Mouse (Mus musculus): ENCODE measurements around the gene Gm20388. TPM values are rescaled to one million over a fixed set of nuclear protein-coding genes. Genes with fewer than 3 reads are reported as not detected.

Gene Gm20388
- polyA plus RNA-seq, 1 experiment from 2014 or later: 1.4 TPM

- Histone ChIP-seq H3K36me3 (ENCODE audit: control insufficient read depth, insufficient read depth) (peaks cover 4% of the 10 kb centered on the region; the same call in 1 of the 2 replicates), H3K4me3 (ENCODE audit: low read depth, low read length) (no peak overlapping the region), H3K9me3 (replicated peaks; ENCODE audit: control insufficient read depth, low read length) (peaks cover 2% of the 10 kb centered on the region), H3K4me1 (ENCODE audit: control insufficient read depth, low read depth, low read length) (peaks cover 15% of the 10 kb centered on the region), H3K27ac (ENCODE audit: low read length) (no peak overlapping the region), H3K4me2 (ENCODE audit: low read depth, low read length) (no peak overlapping the region), H3K9ac (ENCODE audit: low read depth, low read length) (no peak overlapping the region), H3K27me3 (ENCODE audit: control insufficient read depth, insufficient read depth, low read depth, low read length) (peaks cover 7% of the 10 kb centered on the region)
- WGBS (ENCODE audit: insufficient replicate concordance): 75% methylated on average over 9 of the region's 9 CpGs
- ATAC-seq (ENCODE audit: low read depth): no peak
Observed at GRCm38 (mm10) chr8:122436146-122436545, 2525.5 kb downstream of the Gm20388 start.

GRCm38 (mm10) chr8:122436586-122437125, 2526.0 kb downstream of the Gm20388 start:
- no peak overlapping the region for H3K9ac ChIP-seq (ENCODE audit: low read depth, low read length)
- peaks cover 2% of the 10 kb centered on the region for H3K9me3 ChIP-seq (replicated peaks; ENCODE audit: control insufficient read depth, low read length)
- H3K4me3 ChIP-seq (ENCODE audit: low read depth, low read length): no peak overlapping the region; the same call in 1 of the 2 replicates
- peaks cover 4% of the 10 kb centered on the region; the same call in 1 of the 2 replicates for H3K36me3 ChIP-seq (ENCODE audit: control insufficient read depth, insufficient read depth)
- no peak overlapping the region for H3K27ac ChIP-seq (ENCODE audit: low read length)
- H3K27me3 ChIP-seq (ENCODE audit: control insufficient read depth, insufficient read depth, low read depth, low read length): peaks cover 7% of the 10 kb centered on the region
- no peak for ATAC-seq (ENCODE audit: low read depth)
- peaks cover 13% of the 10 kb centered on the region for H3K4me1 ChIP-seq (ENCODE audit: control insufficient read depth, low read depth, low read length)
- WGBS (ENCODE audit: insufficient replicate concordance): 65% methylated on average over 20 of the region's 20 CpGs
- H3K4me2 ChIP-seq (ENCODE audit: low read depth, low read length): no peak overlapping the region

DNA sequence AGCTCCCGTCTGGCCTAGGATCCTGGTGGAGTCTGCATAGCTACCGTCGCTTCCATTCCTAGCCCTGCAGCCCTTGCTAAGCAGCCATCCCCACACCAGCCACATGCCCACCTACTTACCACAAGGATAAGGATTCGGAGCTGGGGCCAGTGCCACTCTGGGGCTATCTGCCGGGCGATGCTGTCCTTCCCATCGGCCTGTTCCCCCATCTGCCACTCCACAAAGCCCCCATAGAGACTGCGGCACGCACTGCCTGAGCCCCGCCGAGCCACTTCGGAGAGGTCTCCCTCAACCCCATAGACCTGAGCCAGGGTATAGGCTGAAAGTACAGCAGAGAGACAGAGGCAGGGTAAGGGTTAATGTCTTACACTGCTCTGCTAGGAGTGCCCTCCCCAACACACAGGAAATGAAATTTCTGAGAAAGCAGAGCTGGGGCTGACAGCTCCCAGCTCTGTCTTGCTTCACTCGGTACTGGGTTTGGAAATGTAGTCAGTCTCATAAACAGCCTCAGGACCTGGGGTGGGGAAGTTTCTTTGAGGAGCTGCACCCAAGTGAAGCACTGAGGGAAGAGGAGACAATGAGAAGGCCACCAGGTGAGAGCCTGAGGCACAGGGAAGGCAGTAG, 2527.2 kb downstream of the Gm20388 start:
- H3K4me3 ChIP-seq (ENCODE audit: low read depth, low read length): 0 out of 2 replicates have a peak overlapping the region, but pooled peaks have one; percentile 0
- ATAC-seq (ENCODE audit: low read depth): peak; percentile 30
- WGBS (ENCODE audit: insufficient replicate concordance): 70% methylated on average over 13 of the region's 13 CpGs
- peak overlapping the region; percentile 38; the same call in 1 of the 2 replicates for H3K27ac ChIP-seq (ENCODE audit: low read length)
- peaks cover 1% of the 10 kb centered on the region; the same call in 1 of the 2 replicates for H3K27me3 ChIP-seq (ENCODE audit: control insufficient read depth, insufficient read depth, low read depth, low read length)
- no peak overlapping the region for H3K9ac ChIP-seq (ENCODE audit: low read depth, low read length)
- H3K36me3 ChIP-seq (ENCODE audit: control insufficient read depth, insufficient read depth): peaks cover 4% of the 10 kb centered on the region; the same call in 1 of the 2 replicates
- H3K4me2 ChIP-seq (ENCODE audit: low read depth, low read length): no peak overlapping the region
- H3K4me1 ChIP-seq (ENCODE audit: control insufficient read depth, low read depth, low read length): peaks cover 12% of the 10 kb centered on the region
- peaks cover 2% of the 10 kb centered on the region for H3K9me3 ChIP-seq (replicated peaks; ENCODE audit: control insufficient read depth, low read length)

- ATAC-seq (ENCODE audit: low read depth): no peak
- no peak overlapping the region for H3K27ac ChIP-seq (ENCODE audit: low read length)
- no peak overlapping the region for H3K9ac ChIP-seq (ENCODE audit: low read depth, low read length)
- no peak overlapping the region for H3K4me2 ChIP-seq (ENCODE audit: low read depth, low read length)
- WGBS (ENCODE audit: insufficient replicate concordance): 90% methylated on average over 16 of the region's 16 CpGs
- H3K9me3 ChIP-seq (replicated peaks; ENCODE audit: control insufficient read depth, low read length): peaks cover 2% of the 10 kb centered on the region
- peaks cover 4% of the 10 kb centered on the region; the same call in 1 of the 2 replicates for H3K36me3 ChIP-seq (ENCODE audit: control insufficient read depth, insufficient read depth)
- no peak overlapping the region for H3K4me3 ChIP-seq (ENCODE audit: low read depth, low read length)
- peaks cover 12% of the 10 kb centered on the region for H3K4me1 ChIP-seq (ENCODE audit: control insufficient read depth, low read depth, low read length)
- H3K27me3 ChIP-seq (ENCODE audit: control insufficient read depth, insufficient read depth, low read depth, low read length): no peaks in the 10 kb centered on the region
Observed at GRCm38 (mm10) chr8:122439336-122439735, 2528.7 kb downstream of the Gm20388 start.

GRCm38 (mm10) chr8:122441326-122441725, 2530.7 kb downstream of the Gm20388 start:
- no peak for ATAC-seq (ENCODE audit: low read depth)
- Histone ChIP-seq H3K27me3 (ENCODE audit: control insufficient read depth, insufficient read depth, low read depth, low read length) (no peaks in the 10 kb centered on the region), H3K27ac (ENCODE audit: low read length) (no peak overlapping the region), H3K4me2 (ENCODE audit: low read depth, low read length) (no peak overlapping the region), H3K9ac (ENCODE audit: low read depth, low read length) (no peak overlapping the region), H3K9me3 (replicated peaks; ENCODE audit: control insufficient read depth, low read length) (no peaks in the 10 kb centered on the region), H3K4me1 (ENCODE audit: control insufficient read depth, low read depth, low read length) (peaks cover 29% of the 10 kb centered on the region), H3K36me3 (ENCODE audit: control insufficient read depth, insufficient read depth) (no peaks in the 10 kb centered on the region; the same call in 1 of the 2 replicates), H3K4me3 (ENCODE audit: low read depth, low read length) (no peak overlapping the region)
- WGBS (ENCODE audit: insufficient replicate concordance): 82% methylated on average over 1 of the region's 1 CpGs

DNA sequence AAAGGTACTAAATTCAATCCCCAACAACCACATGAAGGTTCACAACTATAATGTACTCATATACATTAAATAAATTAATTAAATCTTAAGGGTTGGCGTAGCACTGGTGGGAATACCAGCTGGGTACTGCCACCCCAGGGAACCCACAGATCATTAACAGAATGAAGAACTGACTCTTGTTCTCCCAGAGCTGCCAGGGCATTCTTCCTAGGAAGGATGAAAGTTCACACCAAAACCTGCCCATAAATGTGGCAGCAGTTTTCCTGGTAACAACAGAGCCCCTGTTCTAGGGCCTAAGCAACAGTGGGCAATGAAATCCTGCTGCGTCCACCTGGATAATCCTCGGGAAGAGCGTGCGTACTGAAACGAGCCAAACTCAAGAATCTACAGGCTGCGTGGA, 2531.7 kb downstream of the Gm20388 start:
- peaks cover 29% of the 10 kb centered on the region for H3K4me1 ChIP-seq (ENCODE audit: control insufficient read depth, low read depth, low read length)
- no peaks in the 10 kb centered on the region; the same call in 1 of the 2 replicates for H3K36me3 ChIP-seq (ENCODE audit: control insufficient read depth, insufficient read depth)
- H3K9ac ChIP-seq (ENCODE audit: low read depth, low read length): peak overlapping the region; percentile 71
- H3K27me3 ChIP-seq (ENCODE audit: control insufficient read depth, insufficient read depth, low read depth, low read length): no peaks in the 10 kb centered on the region
- no peaks in the 10 kb centered on the region for H3K9me3 ChIP-seq (replicated peaks; ENCODE audit: control insufficient read depth, low read length)
- H3K4me3 ChIP-seq (ENCODE audit: low read depth, low read length): peak overlapping the region; percentile 87
- no peak for ATAC-seq (ENCODE audit: low read depth)
- WGBS (ENCODE audit: insufficient replicate concordance): 49% methylated on average over 7 of the region's 7 CpGs
- H3K27ac ChIP-seq (ENCODE audit: low read length): no peak overlapping the region
- peak overlapping the region; percentile 99 for H3K4me2 ChIP-seq (ENCODE audit: low read depth, low read length)

DNA sequence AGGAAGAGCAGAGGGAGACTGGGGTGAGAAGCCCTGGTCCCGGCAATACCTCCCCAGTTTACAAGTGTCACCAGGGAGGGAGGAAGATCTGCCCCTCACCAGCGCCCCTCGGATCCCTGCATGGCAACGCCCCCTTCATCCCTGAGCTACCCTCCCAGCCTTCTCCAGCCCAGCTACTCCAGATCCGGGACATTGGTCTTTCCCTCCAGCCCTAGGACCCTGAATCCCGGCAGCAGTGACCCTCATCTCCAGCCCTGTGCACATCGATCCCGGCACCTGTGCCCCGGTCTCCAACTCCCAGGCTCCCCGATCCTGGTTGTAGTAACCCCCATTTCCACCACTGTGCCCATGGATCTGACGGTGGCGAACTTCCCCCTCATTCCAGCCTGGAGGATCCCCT, 2532.1 kb downstream of the Gm20388 start:
- Histone ChIP-seq H3K9me3 (replicated peaks; ENCODE audit: control insufficient read depth, low read length) (no peaks in the 10 kb centered on the region), H3K4me1 (ENCODE audit: control insufficient read depth, low read depth, low read length) (peaks cover 29% of the 10 kb centered on the region), H3K27ac (ENCODE audit: low read length) (peak overlapping the region; percentile 66), H3K27me3 (ENCODE audit: control insufficient read depth, insufficient read depth, low read depth, low read length) (no peaks in the 10 kb centered on the region), H3K36me3 (ENCODE audit: control insufficient read depth, insufficient read depth) (no peaks in the 10 kb centered on the region; the same call in 1 of the 2 replicates), H3K9ac (ENCODE audit: low read depth, low read length) (peak overlapping the region; percentile 71), H3K4me3 (ENCODE audit: low read depth, low read length) (peak overlapping the region; percentile 87), H3K4me2 (ENCODE audit: low read depth, low read length) (peak overlapping the region; percentile 99)
- under 1% methylated on average over 12 of the region's 12 CpGs for WGBS (ENCODE audit: insufficient replicate concordance)
- no peak for ATAC-seq (ENCODE audit: low read depth)

DNA sequence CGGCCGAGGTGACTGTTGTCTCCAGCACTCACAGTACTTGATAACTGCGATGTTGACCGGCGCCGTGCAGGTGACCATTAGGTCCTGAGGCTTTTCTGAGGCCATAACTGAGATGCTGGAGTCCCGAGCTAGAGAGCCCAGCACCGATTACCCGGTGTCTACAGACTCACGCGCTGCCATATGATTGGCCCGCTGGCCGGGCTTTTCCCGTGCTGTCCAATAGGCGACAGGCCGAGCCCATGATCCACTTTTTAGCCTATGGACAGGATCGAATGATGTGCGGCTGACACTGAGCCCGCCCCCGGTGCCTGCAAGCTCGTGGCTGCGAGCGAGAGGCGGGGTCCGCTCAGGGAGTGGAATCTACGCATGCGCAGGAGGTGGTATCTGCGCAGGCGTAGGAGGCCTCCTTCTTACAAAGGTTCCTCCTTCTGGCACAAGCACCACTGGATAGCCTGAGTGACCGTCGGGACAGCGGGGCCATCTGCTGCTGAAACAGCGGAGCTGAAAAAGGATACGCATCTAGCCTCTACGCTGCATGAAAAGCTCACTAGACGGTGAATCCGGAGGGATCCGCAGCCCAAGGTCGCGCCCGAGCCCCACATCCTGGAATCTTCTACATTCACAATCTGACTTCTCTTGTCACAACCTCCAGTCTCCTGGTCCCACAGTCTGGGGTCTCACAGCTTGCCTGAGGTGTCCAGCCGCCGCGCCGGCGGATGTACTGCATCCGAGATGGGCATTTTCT, 2532.8 kb downstream of the Gm20388 start, which contains the start of gene Mvd:
Mvd (minus strand) TSS at position 161 of the 745 bp plus-strand sequence.
- no peaks in the 10 kb centered on the region; the same call in 1 of the 2 replicates for H3K36me3 ChIP-seq (ENCODE audit: control insufficient read depth, insufficient read depth)
- peak within 1 kb of the TSS; percentile 99 for H3K4me2 ChIP-seq (ENCODE audit: low read depth, low read length)
- WGBS (ENCODE audit: insufficient replicate concordance): under 1% methylated on average over 47 of the region's 47 CpGs
- H3K27ac ChIP-seq (ENCODE audit: low read length): peak within 1 kb of the TSS; percentile 93
- peak within 1 kb of the TSS; percentile 89 for H3K9ac ChIP-seq (ENCODE audit: low read depth, low read length)
- H3K4me3 ChIP-seq (ENCODE audit: low read depth, low read length): peak within 1 kb of the TSS; percentile 87
- H3K4me1 ChIP-seq (ENCODE audit: control insufficient read depth, low read depth, low read length): peaks cover 29% of the 10 kb centered on the region
- no peaks in the 10 kb centered on the region for H3K27me3 ChIP-seq (ENCODE audit: control insufficient read depth, insufficient read depth, low read depth, low read length)
- ATAC-seq (ENCODE audit: low read depth): peak; percentile 98
- no peaks in the 10 kb centered on the region for H3K9me3 ChIP-seq (replicated peaks; ENCODE audit: control insufficient read depth, low read length)

Data from liver, embryonic 16.5 days (tissue).